Mouse (Mus musculus): ENCODE measurements around the gene Tchp. TPM values are rescaled to one million over a fixed set of nuclear protein-coding genes. Genes with fewer than 3 reads are reported as not detected.

The Tchp gene
- polyA plus RNA-seq, 1 experiment, result 74.7 TPM

- Histone ChIP-seq H3K27me3 (ENCODE audit: control insufficient read depth, insufficient read depth, low read length) (no peaks in the 10 kb centered on the region), H3K4me1 (ENCODE audit: control insufficient read depth, insufficient read depth, low read length) (peaks cover 4% of the 10 kb centered on the region; the same call in 1 of the 2 replicates), H3K27ac (ENCODE audit: control insufficient read depth, insufficient read depth, low read depth, low read length) (no peak overlapping the region), H3K4me3 (ENCODE audit: control insufficient read depth, low read depth, low read length) (no peak overlapping the region), H3K36me3 (ENCODE audit: control insufficient read depth, insufficient read depth, low read length) (no peaks in the 10 kb centered on the region)
- TF ChIP-seq CTCF (IDR thresholded peaks at IDR 0.05; ENCODE audit: control insufficient read depth, insufficient read depth, insufficient replicate concordance, low read depth, low read length) (no peak), POLR2A (IDR thresholded peaks at IDR 0.05; ENCODE audit: control insufficient read depth, low read depth, low read length) (no peak)
These were observed 9.4 kb upstream of the Tchp start for GRCm38 (mm10) chr5:114698044-114698746.

- no peak overlapping the region for H3K27ac ChIP-seq (ENCODE audit: control insufficient read depth, insufficient read depth, low read depth, low read length)
- no peaks in the 10 kb centered on the region for H3K36me3 ChIP-seq (ENCODE audit: control insufficient read depth, insufficient read depth, low read length)
- H3K27me3 ChIP-seq (ENCODE audit: control insufficient read depth, insufficient read depth, low read length), result no peaks in the 10 kb centered on the region
- peaks cover 4% of the 10 kb centered on the region; the same call in 1 of the 2 replicates for H3K4me1 ChIP-seq (ENCODE audit: control insufficient read depth, insufficient read depth, low read length)
- TF ChIP-seq CTCF (IDR thresholded peaks at IDR 0.05; ENCODE audit: control insufficient read depth, insufficient read depth, insufficient replicate concordance, low read depth, low read length) (no peak), POLR2A (IDR thresholded peaks at IDR 0.05; ENCODE audit: control insufficient read depth, low read depth, low read length) (no peak)
- H3K4me3 ChIP-seq (ENCODE audit: control insufficient read depth, low read depth, low read length), result no peak overlapping the region
These were observed 8.5 kb upstream of the Tchp start for GRCm38 (mm10) chr5:114699015-114699414.

- no peaks in the 10 kb centered on the region for H3K36me3 ChIP-seq (ENCODE audit: control insufficient read depth, insufficient read depth, low read length)
- no peak for TF ChIP-seq POLR2A (IDR thresholded peaks at IDR 0.05; ENCODE audit: control insufficient read depth, low read depth, low read length)
- TF ChIP-seq CTCF (IDR thresholded peaks at IDR 0.05; ENCODE audit: control insufficient read depth, insufficient read depth, insufficient replicate concordance, low read depth, low read length), result peak; percentile 27; the same call in 1 of the 2 replicates
- H3K4me1 ChIP-seq (ENCODE audit: control insufficient read depth, insufficient read depth, low read length), result no peaks in the 10 kb centered on the region
- H3K27me3 ChIP-seq (ENCODE audit: control insufficient read depth, insufficient read depth, low read length), result no peaks in the 10 kb centered on the region
- no peak overlapping the region for H3K4me3 ChIP-seq (ENCODE audit: control insufficient read depth, low read depth, low read length)
- no peak overlapping the region for H3K27ac ChIP-seq (ENCODE audit: control insufficient read depth, insufficient read depth, low read depth, low read length)
These were observed 4.9 kb upstream of the Tchp start for GRCm38 (mm10) chr5:114702403-114703392.

DNA sequence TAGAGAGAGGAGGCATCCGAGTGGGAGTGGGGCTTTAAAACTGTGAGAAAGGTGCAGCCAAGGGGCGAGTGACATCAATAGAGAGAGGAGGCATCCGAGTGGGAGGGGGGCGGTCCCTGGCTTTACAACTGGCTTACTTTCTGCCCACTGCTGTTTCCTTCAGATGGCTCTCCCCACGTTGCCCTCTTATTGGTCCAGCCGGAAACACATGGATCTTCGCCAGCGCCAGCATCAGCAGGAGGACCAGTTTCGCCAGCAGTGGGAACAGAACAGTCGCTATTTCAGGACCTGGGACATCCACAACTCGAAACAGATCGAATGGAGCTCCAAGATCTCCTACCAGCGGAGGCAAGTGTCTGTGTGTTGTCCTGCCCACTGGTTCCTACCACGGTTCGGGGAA, 931 bp downstream of the Tchp start:
- Histone ChIP-seq H3K4me3 (ENCODE audit: control insufficient read depth, low read depth, low read length) (peak overlapping the region; percentile 97), H3K36me3 (ENCODE audit: control insufficient read depth, insufficient read depth, low read length) (no peaks in the 10 kb centered on the region; the same call in 1 of the 2 replicates), H3K4me1 (ENCODE audit: control insufficient read depth, insufficient read depth, low read length) (no peaks in the 10 kb centered on the region; the same call in 1 of the 2 replicates), H3K27me3 (ENCODE audit: control insufficient read depth, insufficient read depth, low read length) (no peaks in the 10 kb centered on the region), H3K27ac (ENCODE audit: control insufficient read depth, insufficient read depth, low read depth, low read length) (no peak overlapping the region)
- TF ChIP-seq CTCF (IDR thresholded peaks at IDR 0.05; ENCODE audit: control insufficient read depth, insufficient read depth, insufficient replicate concordance, low read depth, low read length) (no peak), POLR2A (IDR thresholded peaks at IDR 0.05; ENCODE audit: control insufficient read depth, low read depth, low read length) (no peak)

GRCm38 (mm10) chr5:114709357-114709756, 1.8 kb downstream of the Tchp start:
- Histone ChIP-seq H3K4me1 (ENCODE audit: control insufficient read depth, insufficient read depth, low read length) (no peaks in the 10 kb centered on the region; the same call in 1 of the 2 replicates), H3K27me3 (ENCODE audit: control insufficient read depth, insufficient read depth, low read length) (no peaks in the 10 kb centered on the region), H3K27ac (ENCODE audit: control insufficient read depth, insufficient read depth, low read depth, low read length) (no peak overlapping the region), H3K4me3 (ENCODE audit: control insufficient read depth, low read depth, low read length) (peak overlapping the region; percentile 41), H3K36me3 (ENCODE audit: control insufficient read depth, insufficient read depth, low read length) (no peaks in the 10 kb centered on the region; the same call in 1 of the 2 replicates)
- no peak for TF ChIP-seq POLR2A (IDR thresholded peaks at IDR 0.05; ENCODE audit: control insufficient read depth, low read depth, low read length)
- TF ChIP-seq CTCF (IDR thresholded peaks at IDR 0.05; ENCODE audit: control insufficient read depth, insufficient read depth, insufficient replicate concordance, low read depth, low read length), result no peak

- TF ChIP-seq CTCF (IDR thresholded peaks at IDR 0.05; ENCODE audit: control insufficient read depth, insufficient read depth, insufficient replicate concordance, low read depth, low read length) (no peak), POLR2A (IDR thresholded peaks at IDR 0.05; ENCODE audit: control insufficient read depth, low read depth, low read length) (no peak)
- H3K27me3 ChIP-seq (ENCODE audit: control insufficient read depth, insufficient read depth, low read length), result no peaks in the 10 kb centered on the region
- H3K36me3 ChIP-seq (ENCODE audit: control insufficient read depth, insufficient read depth, low read length), result no peaks in the 10 kb centered on the region; the same call in none of the 2 replicates
- no peak overlapping the region for H3K4me3 ChIP-seq (ENCODE audit: control insufficient read depth, low read depth, low read length)
- H3K27ac ChIP-seq (ENCODE audit: control insufficient read depth, insufficient read depth, low read depth, low read length), result no peak overlapping the region
- H3K4me1 ChIP-seq (ENCODE audit: control insufficient read depth, insufficient read depth, low read length), result no peaks in the 10 kb centered on the region; the same call in 1 of the 2 replicates
These were observed 7.0 kb downstream of the Tchp start for GRCm38 (mm10) chr5:114714551-114714950.

- Histone ChIP-seq H3K4me1 (ENCODE audit: control insufficient read depth, insufficient read depth, low read length) (no peaks in the 10 kb centered on the region; the same call in 1 of the 2 replicates), H3K4me3 (ENCODE audit: control insufficient read depth, low read depth, low read length) (no peak overlapping the region), H3K27ac (ENCODE audit: control insufficient read depth, insufficient read depth, low read depth, low read length) (no peak overlapping the region), H3K27me3 (ENCODE audit: control insufficient read depth, insufficient read depth, low read length) (no peaks in the 10 kb centered on the region), H3K36me3 (ENCODE audit: control insufficient read depth, insufficient read depth, low read length) (no peaks in the 10 kb centered on the region; the same call in none of the 2 replicates)
- no peak for TF ChIP-seq CTCF (IDR thresholded peaks at IDR 0.05; ENCODE audit: control insufficient read depth, insufficient read depth, insufficient replicate concordance, low read depth, low read length)
- no peak for TF ChIP-seq POLR2A (IDR thresholded peaks at IDR 0.05; ENCODE audit: control insufficient read depth, low read depth, low read length)
These were observed 9.7 kb downstream of the Tchp start for GRCm38 (mm10) chr5:114717292-114717691.

Measured in testis, adult 2 months (tissue).